Mouse (Mus musculus): ENCODE measurements around the gene Xpnpep1. TPM values are rescaled to one million over a fixed set of nuclear protein-coding genes. Genes with fewer than 3 reads are reported as not detected.

Gene Xpnpep1
- 73.7 and 89.1 TPM in 2 replicates for polyA plus RNA-seq (2015; fragmentation: Nextera tagmentation; extraction: Ambion mirVana)

GRCm38 (mm10) chr19:53040164-53041132 is at the start of gene Xpnpep1:
Gene Xpnpep1, minus strand, starts transcription at chr19:53040214.

Small RNA genes lying within 50 kb of the gene (microRNA-seq; reads per million reads assigned to microRNA genes)
- gene Mir6407 = 0 reads per million in 2 experiments

Other genes with a start within 250 kb of the Xpnpep1 start
- 32.8 and 38.5 TPM in 2 replicates for gene Add3, start 100.2 kb upstream of the Xpnpep1 start, polyA plus RNA-seq (2015; fragmentation: Nextera tagmentation; extraction: Ambion mirVana)